ENCODE assay signal across 8 mouse cellular contexts in the genomic region with DNA sequence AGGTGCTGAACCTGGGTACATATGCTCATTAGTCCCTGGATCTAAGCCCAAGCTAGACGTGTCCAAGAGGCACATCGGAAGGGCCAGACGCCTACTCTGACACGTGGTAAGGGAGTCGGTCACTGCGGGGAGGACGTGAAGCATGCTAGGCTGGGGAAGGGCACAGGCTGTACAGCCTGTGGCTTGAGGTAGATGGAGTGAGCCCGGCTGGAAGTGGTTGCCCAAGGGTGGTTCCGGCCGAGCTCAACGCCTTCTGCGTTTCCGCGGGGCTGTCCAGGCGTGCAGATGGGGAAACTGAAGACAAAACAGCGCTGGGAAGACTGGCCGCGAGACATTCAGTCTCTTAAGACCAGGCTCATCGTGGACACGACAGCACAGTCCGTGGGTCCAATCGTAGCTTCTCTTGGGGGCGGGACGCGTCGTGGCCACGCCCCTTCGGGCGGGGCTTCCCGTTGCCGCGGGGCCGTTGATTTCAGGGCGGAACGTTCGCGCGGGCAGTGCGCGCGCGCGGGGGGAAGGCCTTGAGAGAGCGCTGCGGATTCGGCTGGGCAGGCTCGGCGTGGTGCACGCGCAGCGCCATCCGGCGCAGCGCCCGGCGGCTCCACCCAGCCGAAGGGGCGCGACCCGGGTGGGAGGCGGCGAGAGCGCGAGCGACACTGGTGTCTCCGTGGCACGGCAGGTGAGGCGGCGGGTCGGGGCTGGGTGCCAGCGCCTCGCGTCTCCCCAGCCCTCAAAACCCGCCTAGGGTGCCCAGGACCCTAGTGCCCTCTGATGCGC. TPM values are rescaled to one million over a fixed set of nuclear protein-coding genes. Genes with fewer than 3 reads are reported as not detected.
A peak's percentile ranks its signal among the peaks of the same experiment; 100 is the strongest.
DNase-seq lines count a peak whose midpoint lies in the region; ATAC-seq lines count a peak whose summit lies in the region.

No protein-coding gene starts in this region.

- no peaks in the 10 kb centered on the region for H3K36me3 ChIP-seq in hindbrain, embryonic 11.5 days (ENCODE audit: control insufficient read depth, insufficient read depth, low read length)

- peak; percentile 92 for ATAC-seq in frontal cortex, adult (ENCODE audit: low TSS enrichment)
- peak; percentile 95 for ATAC-seq in hindbrain, embryonic 11.5 days (ENCODE audit: low FRiP score)

- peak overlapping the region; percentile 55 for H3K4me3 ChIP-seq in hindbrain, embryonic 11.5 days (ENCODE audit: low read depth, low read length)

- H3K27ac ChIP-seq in hindbrain, embryonic 11.5 days (ENCODE audit: low read depth, low read length): no peak overlapping the region

- peak overlapping the region; percentile 69 for H3K9ac ChIP-seq in hindbrain, embryonic 11.5 days (ENCODE audit: low read depth, low read length)

- no peaks in the 10 kb centered on the region for H3K9me3 ChIP-seq in hindbrain, embryonic 11.5 days (ENCODE audit: control insufficient read depth, low read length)

- H3K4me2 ChIP-seq in hindbrain, embryonic 11.5 days (replicated peaks; ENCODE audit: low read depth, low read length): peak overlapping the region; percentile 81

- H3K4me1 ChIP-seq in hindbrain, embryonic 11.5 days (replicated peaks; ENCODE audit: control insufficient read depth, insufficient read depth, low read length): no peaks in the 10 kb centered on the region

- peaks cover 3% of the 10 kb centered on the region; the same call in 1 of the 2 replicates for H3K27me3 ChIP-seq in hindbrain, embryonic 11.5 days (ENCODE audit: control insufficient read depth, insufficient read depth, low read length)

- DNase-seq in MEL-GATA-1-ER (ENCODE audit: extremely low read depth, low read depth): peak; percentile 82
- peak; percentile 99 for DNase-seq in cerebellum, adult 8-10 months
- DNase-seq in hindbrain, embryonic 11.5 days (ENCODE audit: low spot score): peak; percentile 99
- DNase-seq in layer of hippocampus, postnatal 10 days (ENCODE audit: low spot score in 2 of 2): peak; percentile 98 to 99
- DNase-seq in lung, postnatal 10 days: peak; percentile 98
- peak; percentile 99 for DNase-seq in ovary, postnatal 36 days (ENCODE audit: low spot score)
- peak; percentile 98 for DNase-seq in thymus, postnatal 25 days

- under 1% methylated on average over 64 of the region's 75 CpGs for WGBS in hindbrain, embryonic 11.5 days

RNA-seq across cellular contexts. Expression of a gene that starts 8.0 kb away (rescaled TPM):
- polyA plus RNA-seq in hindbrain, embryonic 11.5 days (2014; fragmentation: Nextera tagmentation; extraction: Ambion mirVana): 27.8 and 29.5 TPM in 2 replicates
- total RNA-seq in layer of hippocampus, postnatal 10 days (2021): 10 to 100 TPM; 27.2 to 28.3 TPM

RNA-seq across cellular contexts. Expression of a gene that starts 19.8 kb away (rescaled TPM):
- polyA plus RNA-seq in hindbrain, embryonic 11.5 days (2014; fragmentation: Nextera tagmentation; extraction: Ambion mirVana): not detected in 2 replicates
- under 1 TPM; 0.31 to 0.78 TPM for total RNA-seq in layer of hippocampus, postnatal 10 days (2021)

RNA-seq across cellular contexts. Expression of a gene that starts 48.4 kb away (rescaled TPM):
- polyA plus RNA-seq in hindbrain, embryonic 11.5 days (2014; fragmentation: Nextera tagmentation; extraction: Ambion mirVana): 11.8 and 12.9 TPM in 2 replicates
- 100 to 1,000 TPM; 102 to 128 TPM for total RNA-seq in layer of hippocampus, postnatal 10 days (2021)
